Mouse (Mus musculus): ENCODE measurements around the gene Srrm3. TPM values are rescaled to one million over a fixed set of nuclear protein-coding genes. Genes with fewer than 3 reads are reported as not detected.

The Srrm3 gene
- polyA plus RNA-seq, 1 experiment from 2014 or later = 2.6 TPM

Small RNA genes lying within 50 kb of the gene (microRNA-seq; reads per million reads assigned to microRNA genes)
- gene Gm23268 = not detected

Other genes with a start within 250 kb of the Srrm3 start
- gene Ccl26, start 243.3 kb upstream of the Srrm3 start, polyA plus RNA-seq (2015; fragmentation: Nextera tagmentation; extraction: Ambion mirVana) = not detected in 2 replicates
- 34.3 and 34.5 TPM in 2 replicates for gene Ccl24, start 233.8 kb upstream of the Srrm3 start, polyA plus RNA-seq (2015; fragmentation: Nextera tagmentation; extraction: Ambion mirVana)
- gene Rhbdd2, start 174.3 kb upstream of the Srrm3 start, polyA plus RNA-seq (2015; fragmentation: Nextera tagmentation; extraction: Ambion mirVana) = 32.1 and 32.4 TPM in 2 replicates
- 111 and 116 TPM in 2 replicates for gene Por, start 136.9 kb upstream of the Srrm3 start, polyA plus RNA-seq (2015; fragmentation: Nextera tagmentation; extraction: Ambion mirVana)
- 65.1 and 65.8 TPM in 2 replicates for gene Tmem120a, start 62.4 kb upstream of the Srrm3 start, polyA plus RNA-seq (2015; fragmentation: Nextera tagmentation; extraction: Ambion mirVana)
- gene Styxl1, start 28.5 kb upstream of the Srrm3 start, polyA plus RNA-seq (2015; fragmentation: Nextera tagmentation; extraction: Ambion mirVana) = 0.21 and 0.35 TPM in 2 replicates
- 873 and 892 TPM in 2 replicates for gene Mdh2, start 28.4 kb upstream of the Srrm3 start, polyA plus RNA-seq (2015; fragmentation: Nextera tagmentation; extraction: Ambion mirVana)
- gene Hspb1, start 81.0 kb downstream of the Srrm3 start, polyA plus RNA-seq (2015; fragmentation: Nextera tagmentation; extraction: Ambion mirVana) = 112 and 114 TPM in 2 replicates
- 137 and 144 TPM in 2 replicates for gene Ywhag, start 127.7 kb downstream of the Srrm3 start, polyA plus RNA-seq (2015; fragmentation: Nextera tagmentation; extraction: Ambion mirVana)
- 2.3 and 2.9 TPM in 2 replicates for gene Ssc4d, start 167.6 kb downstream of the Srrm3 start, polyA plus RNA-seq (2015; fragmentation: Nextera tagmentation; extraction: Ambion mirVana)
- gene Zp3, start 173.2 kb downstream of the Srrm3 start, polyA plus RNA-seq (2015; fragmentation: Nextera tagmentation; extraction: Ambion mirVana) = 0.68 and 1.5 TPM in 2 replicates
- 20.6 and 21.6 TPM in 2 replicates for gene Dtx2, start 187.9 kb downstream of the Srrm3 start, polyA plus RNA-seq (2015; fragmentation: Nextera tagmentation; extraction: Ambion mirVana)
- gene Upk3b, start 231.6 kb downstream of the Srrm3 start, polyA plus RNA-seq (2015; fragmentation: Nextera tagmentation; extraction: Ambion mirVana) = 44.4 and 47.8 TPM in 2 replicates
- 0.82 and 2.3 TPM in 2 replicates for gene Upk3bl, start 247.6 kb downstream of the Srrm3 start, polyA plus RNA-seq (2015; fragmentation: Nextera tagmentation; extraction: Ambion mirVana)

All from intestine, embryonic 16.5 days (tissue).